Mouse (Mus musculus) right cerebral cortex, postnatal 4 days (tissue): ENCODE results near the gene Smarca2.
"Not testable (repeated sequence)": the region's sequence is repeated elsewhere in the genome, so short reads cannot be mapped to it uniquely, and the experiment has no call there.

Source experiments
- DNase-seq: peaks from one replicate; pipeline ENCODE4 v3.0.0-alpha.2; 2022

Smarca2 gene

GRCm38 (mm10) chr19:26617287-26617686, 12.4 kb downstream of the Smarca2 start:
- DNase-seq: no peak

- peak; percentile 53 for DNase-seq
Measured at GRCm38 (mm10) chr19:26630712-26631235, 25.9 kb downstream of the Smarca2 start.

- no peak for DNase-seq
Measured at GRCm38 (mm10) chr19:26632228-26632627, 27.4 kb downstream of the Smarca2 start.

GRCm38 (mm10) chr19:26640556-26640955, 35.7 kb downstream of the Smarca2 start:
- DNase-seq: no peak

- DNase-seq: no peak
Measured at GRCm38 (mm10) chr19:26641269-26641668, 36.4 kb downstream of the Smarca2 start.

- DNase-seq: no peak
Measured at GRCm38 (mm10) chr19:26643011-26643410, 38.2 kb downstream of the Smarca2 start.

GRCm38 (mm10) chr19:26643936-26644335, 39.1 kb downstream of the Smarca2 start:
- no peak for DNase-seq

GRCm38 (mm10) chr19:26645016-26645415, 40.2 kb downstream of the Smarca2 start:
- DNase-seq: no peak

GRCm38 (mm10) chr19:26646128-26646527, 41.3 kb downstream of the Smarca2 start:
- no peak for DNase-seq

- no peak for DNase-seq
Measured at GRCm38 (mm10) chr19:26650585-26651273, 45.9 kb downstream of the Smarca2 start.

- no peak for DNase-seq
Measured at GRCm38 (mm10) chr19:26658324-26658723, 53.5 kb downstream of the Smarca2 start.

- no peak for DNase-seq
Measured at GRCm38 (mm10) chr19:26659976-26660375, 55.1 kb downstream of the Smarca2 start.

- DNase-seq: no peak
Measured at GRCm38 (mm10) chr19:26661198-26661597, 56.3 kb downstream of the Smarca2 start.

- no peak for DNase-seq
Measured at GRCm38 (mm10) chr19:26666303-26666702, 61.5 kb downstream of the Smarca2 start.

GRCm38 (mm10) chr19:26670089-26670488, 65.2 kb downstream of the Smarca2 start:
- DNase-seq: no peak

- not testable (repeated sequence) for DNase-seq
Measured at GRCm38 (mm10) chr19:26671413-26671812, 66.6 kb downstream of the Smarca2 start.

GRCm38 (mm10) chr19:26675917-26676316, 71.1 kb downstream of the Smarca2 start:
- DNase-seq: no peak

GRCm38 (mm10) chr19:26678543-26678942, 73.7 kb downstream of the Smarca2 start:
- peak; percentile 14 for DNase-seq

GRCm38 (mm10) chr19:26679674-26680073, 74.8 kb downstream of the Smarca2 start:
- DNase-seq: no peak

GRCm38 (mm10) chr19:26681549-26681948, 76.7 kb downstream of the Smarca2 start:
- no peak for DNase-seq

GRCm38 (mm10) chr19:26682130-26682529, 77.3 kb downstream of the Smarca2 start:
- no peak for DNase-seq

GRCm38 (mm10) chr19:26682731-26683130, 77.9 kb downstream of the Smarca2 start:
- DNase-seq: no peak

GRCm38 (mm10) chr19:26683731-26684130, 78.9 kb downstream of the Smarca2 start:
- DNase-seq: no peak

GRCm38 (mm10) chr19:26690516-26690915, 85.7 kb downstream of the Smarca2 start:
- no peak for DNase-seq

- DNase-seq: no peak
Measured at GRCm38 (mm10) chr19:26697107-26697506, 92.3 kb downstream of the Smarca2 start.
